Mouse (Mus musculus): ENCODE data around the gene Nrp1.

GRCm38 (mm10) chr8:128491126-128492067, 133.0 kb downstream of the Nrp1 start:
- TF ChIP-seq MAFK (IDR thresholded peaks at IDR 0.05; ENCODE audit: insufficient read depth, low read depth, low read length) (no peak), ZC3H11A (IDR thresholded peaks at IDR 0.05; ENCODE audit: borderline replicate concordance, low read depth, low read length) (peak; percentile 85), CHD2 (IDR thresholded peaks at IDR 0.05; ENCODE audit: low read depth, low read length) (no peak)
